Mouse (Mus musculus) spleen, adult 2 months (tissue): ENCODE data around the gene Sec61a2.

ENCODE experiments used
- CTCF ChIP-seq: fragments of 200-500 bp; IDR thresholded peaks from 2 replicates; pipeline ENCODE4 v1.5.1; 2011; ENCODE audit warnings: mild to moderate bottlenecking, inconsistent platforms; ENCODE audit not compliant: insufficient read depth, insufficient read length, insufficient replicate concordance; ENCODE audit errors: extremely low read depth
- POLR2A ChIP-seq: fragments of 200-500 bp; IDR thresholded peaks from 2 replicates; pipeline ENCODE4 v1.6.1; 2011; ENCODE audit warnings: low read depth, low read length, inconsistent platforms

DNA sequence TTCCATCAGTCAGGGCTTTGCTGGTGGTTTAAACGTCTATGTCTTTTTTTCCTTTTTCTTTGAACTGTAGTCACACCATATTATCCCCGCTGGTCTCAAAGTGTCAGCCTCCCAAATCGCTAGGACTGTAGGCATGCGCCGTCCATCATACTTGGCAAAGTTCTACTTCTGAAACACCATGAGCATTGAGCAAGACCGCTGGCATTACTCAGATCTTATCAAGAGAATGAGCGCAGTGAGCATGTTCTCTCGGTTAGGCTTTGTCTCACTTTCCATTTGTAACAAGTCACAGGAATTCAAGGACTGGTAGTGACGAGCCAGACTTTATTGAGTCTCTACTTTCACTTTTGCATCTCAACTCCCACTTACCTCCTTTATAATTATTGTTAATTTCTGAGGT, 44.1 kb downstream of the Sec61a2 start:
- TF ChIP-seq CTCF (no peak), POLR2A (no peak)
